Mouse (Mus musculus) heart, postnatal 14 days (tissue): ENCODE measurements around the gene Stx4a. TPM values are rescaled to one million over a fixed set of nuclear protein-coding genes. Genes with fewer than 3 reads are reported as not detected.
"Not testable (repeated sequence)": the region's sequence is repeated elsewhere in the genome, so short reads cannot be mapped to it uniquely, and the experiment has no call there.

ENCODE experiments used
- DNase-seq, 2 experiments: peaks; one replicate each; pipeline ENCODE4 v3.0.0; 2021 to 2022
- intact Hi-C: fragments of 180-260 bp; cut with DNase I; formaldehyde crosslinking; loops from one replicate; pipeline ENCODE4 v1.15.1; 2025
- long read RNA-seq, 2 experiments: library from polyadenylated mRNA; stranded (forward); transcript quantifications; one replicate each; pipeline ENCODE4 v2.0.0; 2021
- total RNA-seq, 2 experiments: library from RNA; stranded (reverse); gene quantifications; 2 replicates each; pipeline ENCODE4 v1.2.3; 2021

Gene Stx4a
- total RNA-seq: 10 to 100 TPM; 66.7 to 68.1 TPM
- long read RNA-seq, experiment 1, transcript Stx4a-201 (11 exons, 1,456 nt): major isoform, 9 of 15 reads
- long read RNA-seq, experiment 1, partial matches to known transcripts: 3 of 15 reads
- long read RNA-seq, experiment 1, other reads (novel, unspliced or antisense): 3 of 15 reads
- long read RNA-seq, experiment 2, transcript Stx4a-201 (11 exons, 1,456 nt): major isoform, 10 of 17 reads
- long read RNA-seq, experiment 2, partial matches to known transcripts: 4 of 17 reads
- long read RNA-seq, experiment 2, other reads (novel, unspliced or antisense): 3 of 17 reads

- intact Hi-C loops: no loop called here
- peak; percentile 35 to 45 for DNase-seq
Measured at GRCm38 (mm10) chr7:127824176-127824871, at the start of gene Stx4a, which contains the start of gene Stx1b. TSS of gene Stx4a (plus strand) at chr7:127824294. TSS of gene Stx1b (minus strand) at chr7:127824549.

GRCm38 (mm10) chr7:127775837-127776236 lies 48.3 kb upstream of the Stx4a start:
- intact Hi-C loops: loop anchor here (5.0 kb wide), 1 partner anchor 101 kb away; the partner anchor contains the start of genes Zfp646 and Zfp668

GRCm38 (mm10) chr7:127776426-127776825 lies 47.7 kb upstream of the Stx4a start, which contains the start of gene Setd1a:
TSS of gene Setd1a (plus strand) at chr7:127776670.
- intact Hi-C loops: loop anchor here (5.0 kb wide), 1 partner anchor 101 kb away; the partner anchor contains the start of genes Zfp646 and Zfp668
- peak; percentile 89 to 93 for DNase-seq

More at GRCm38 (mm10) chr7:127775837-127776236, 48.3 kb upstream of the Stx4a start:
- not testable (repeated sequence) for DNase-seq

GRCm38 (mm10) chr7:127776878-127777473 lies 47.1 kb upstream of the Stx4a start:
- intact Hi-C loops: loop anchor here (5.0 kb wide), 1 partner anchor 100 kb away; the partner anchor contains the start of genes Zfp646 and Zfp668
- peak; percentile 97 for DNase-seq

GRCm38 (mm10) chr7:127777474-127778266 lies 46.4 kb upstream of the Stx4a start:
- peak; percentile 67 to 69 for DNase-seq
- intact Hi-C loops: loop anchor here (5.0 kb wide), 1 partner anchor 100 kb away; the partner anchor contains the start of genes Zfp646 and Zfp668

GRCm38 (mm10) chr7:127778350-127778749 lies 45.7 kb upstream of the Stx4a start:
- DNase-seq: no peak
- intact Hi-C loops: loop anchor here (5.0 kb wide), 1 partner anchor 99 kb away; the partner anchor contains the start of genes Zfp646 and Zfp668

- intact Hi-C loops: no loop called here
- DNase-seq: no peak
Measured at GRCm38 (mm10) chr7:127785308-127785707, 38.8 kb upstream of the Stx4a start, which contains the start of gene Gm49388. TSS of gene Gm49388 (plus strand) at chr7:127785608.

- intact Hi-C loops: no loop called here
- DNase-seq: no peak
Measured at GRCm38 (mm10) chr7:127797076-127797845, 26.8 kb upstream of the Stx4a start.

- intact Hi-C loops: loop anchor here (2.0 kb wide), 1 partner anchor 138 kb away; no protein-coding TSS in a partner anchor
- DNase-seq: no peak
Measured at GRCm38 (mm10) chr7:127798591-127798990, 25.5 kb upstream of the Stx4a start.

GRCm38 (mm10) chr7:127799211-127799610 lies 24.9 kb upstream of the Stx4a start:
- DNase-seq: no peak
- intact Hi-C loops: loop anchor here (2.0 kb wide), 1 partner anchor 138 kb away; no protein-coding TSS in a partner anchor

- intact Hi-C loops: loop anchor here (1.0 to 2.0 kb wide), 4 partner anchors 17 to 137 kb away; partner anchors contain the start of genes Zfp646 and Zfp668
Measured at GRCm38 (mm10) chr7:127799738-127800137, 24.4 kb upstream of the Stx4a start.

GRCm38 (mm10) chr7:127800435-127801009 lies 23.6 kb upstream of the Stx4a start, which contains the start of gene Hsd3b7:
TSS of gene Hsd3b7 (plus strand) at chr7:127800604.
- peak; percentile 95 to 96 for DNase-seq
- intact Hi-C loops: loop anchor here (1.0 kb wide), 3 partner anchors 16 to 76 kb away; partner anchors contain the start of genes Zfp646 and Zfp668

More at GRCm38 (mm10) chr7:127799738-127800137, 24.4 kb upstream of the Stx4a start:
- no peak for DNase-seq

GRCm38 (mm10) chr7:127801010-127801621 lies 23.0 kb upstream of the Stx4a start:
- intact Hi-C loops: no loop called here
- DNase-seq: peak in 1 of 2 experiments; percentile 28

- intact Hi-C loops: no loop called here
- no peak for DNase-seq
Measured at GRCm38 (mm10) chr7:127802313-127802712, 21.8 kb upstream of the Stx4a start.

- DNase-seq: no peak
- intact Hi-C loops: no loop called here
Measured at GRCm38 (mm10) chr7:127808821-127809220, 15.3 kb upstream of the Stx4a start.

GRCm38 (mm10) chr7:127809846-127810245 lies 14.2 kb upstream of the Stx4a start:
- no peak for DNase-seq
- intact Hi-C loops: no loop called here

GRCm38 (mm10) chr7:127810650-127811049 lies 13.4 kb upstream of the Stx4a start:
- intact Hi-C loops: no loop called here
- no peak for DNase-seq

GRCm38 (mm10) chr7:127811240-127811639 lies 12.9 kb upstream of the Stx4a start:
- DNase-seq: no peak
- intact Hi-C loops: no loop called here
